Mouse (Mus musculus) liver, embryonic 12.5 days (tissue): ENCODE measurements around the gene Pigq. TPM values are rescaled to one million over a fixed set of nuclear protein-coding genes. Genes with fewer than 3 reads are reported as not detected.

Experiments used
- ATAC-seq: fragments of 200-750 bp; cut with Nextera tagmentation; 2 replicates; pipeline ENCODE4 v1.8.0; 2017; ENCODE audit warnings: moderate number of reproducible peaks, mild to moderate bottlenecking, moderate library complexity
- H3K27ac ChIP-seq: fragments of 300-500 bp; sonication (generic); 2 replicates; pipeline ENCODE4 v1.5.1; 2016; ENCODE audit warnings: mild to moderate bottlenecking
- H3K27me3 ChIP-seq: fragments of 300-500 bp; sonication (generic); replicated peaks from 2 replicates; pipeline ENCODE4 v1.6.1; 2016; ENCODE audit warnings: mild to moderate bottlenecking, moderate library complexity
- H3K36me3 ChIP-seq: fragments of 300-500 bp; sonication (generic); 2 replicates; pipeline ENCODE4 v1.6.1; 2016; ENCODE audit warnings: mild to moderate bottlenecking, moderate library complexity
- H3K4me1 ChIP-seq: fragments of 300-500 bp; sonication (generic); 2 replicates; pipeline ENCODE4 v1.6.1; 2016
- H3K4me2 ChIP-seq: fragments of 300-500 bp; sonication (generic); 2 replicates; pipeline ENCODE4 v1.6.1; 2016; ENCODE audit warnings: mild to moderate bottlenecking, moderate library complexity
- H3K4me3 ChIP-seq: fragments of 300-500 bp; sonication (generic); 2 replicates; pipeline ENCODE4 v1.5.1; 2016; ENCODE audit warnings: mild to moderate bottlenecking, moderate library complexity
- H3K9ac ChIP-seq: fragments of 300-500 bp; sonication (generic); 2 replicates; pipeline ENCODE4 v1.6.1; 2016; ENCODE audit warnings: mild to moderate bottlenecking, moderate library complexity
- H3K9me3 ChIP-seq: fragments of 300-500 bp; sonication (generic); replicated peaks from 2 replicates; pipeline ENCODE4 v1.6.1; 2016; ENCODE audit warnings: mild to moderate bottlenecking, moderate library complexity
- WGBS: fragments of 180-500 bp; shearing (Covaris S2); methylation state at CpG from one replicate; pipeline ENCODE4 v1.1.7; 2016; ENCODE audit not compliant: insufficient replicate concordance; 5-methylcytosine and 5-hydroxymethylcytosine counted together
- polyA plus RNA-seq: library from polyadenylated mRNA; unstranded; fragments of >200 nt; fragmentation: Nextera tagmentation; extraction: Ambion mirVana; gene quantifications from 2 replicates; pipeline ENCODE4 v1.2.1, GENCODE M21; 2016

The Pigq gene
- polyA plus RNA-seq, 1 experiment from 2014 or later, result 161 TPM

GRCm38 (mm10) chr17:25970954-25971707 is 26.4 kb upstream of the Pigq start:
- H3K4me2 ChIP-seq, result no peak overlapping the region
- H3K36me3 ChIP-seq, result peaks cover 25% of the 10 kb centered on the region
- H3K9ac ChIP-seq, result 0 out of 2 replicates have a peak overlapping the region, but pooled peaks have one; percentile 3
- 75% methylated on average over 4 of the region's 4 CpGs for WGBS
- H3K27ac ChIP-seq, result peak overlapping the region; percentile 66
- peaks cover 55% of the 10 kb centered on the region for H3K4me1 ChIP-seq
- no peaks in the 10 kb centered on the region for H3K27me3 ChIP-seq
- ATAC-seq, result no peak
- H3K9me3 ChIP-seq, result no peaks in the 10 kb centered on the region
- no peak overlapping the region for H3K4me3 ChIP-seq

GRCm38 (mm10) chr17:25970448-25970847 is 25.7 kb upstream of the Pigq start:
- H3K9me3 ChIP-seq, result no peaks in the 10 kb centered on the region
- peaks cover 27% of the 10 kb centered on the region for H3K36me3 ChIP-seq
- ATAC-seq, result no peak
- peak overlapping the region; percentile 1; the same call in 1 of the 2 replicates for H3K27ac ChIP-seq
- WGBS, result 88% methylated on average over 9 of the region's 9 CpGs
- H3K4me2 ChIP-seq, result no peak overlapping the region
- no peak overlapping the region for H3K4me3 ChIP-seq
- peaks cover 54% of the 10 kb centered on the region for H3K4me1 ChIP-seq
- no peaks in the 10 kb centered on the region for H3K27me3 ChIP-seq
- H3K9ac ChIP-seq, result 0 out of 2 replicates have a peak overlapping the region, but pooled peaks have one; percentile 3

GRCm38 (mm10) chr17:25968176-25968575 is 23.4 kb upstream of the Pigq start:
- Histone ChIP-seq H3K4me1 (peaks cover 68% of the 10 kb centered on the region), H3K4me3 (no peak overlapping the region), H3K27me3 (no peaks in the 10 kb centered on the region), H3K4me2 (peak overlapping the region; percentile 8; the same call in 1 of the 2 replicates), H3K9me3 (no peaks in the 10 kb centered on the region), H3K9ac (no peak overlapping the region), H3K27ac (peak overlapping the region; percentile 5), H3K36me3 (peaks cover 40% of the 10 kb centered on the region)
- ATAC-seq, result peak; percentile 76
- 41% methylated on average over 1 of the region's 1 CpGs for WGBS

- ATAC-seq, result no peak
- Histone ChIP-seq H3K9me3 (no peaks in the 10 kb centered on the region), H3K36me3 (peaks cover 40% of the 10 kb centered on the region), H3K4me3 (no peak overlapping the region), H3K27ac (peak overlapping the region; percentile 5), H3K9ac (no peak overlapping the region), H3K4me1 (peaks cover 68% of the 10 kb centered on the region), H3K4me2 (no peak overlapping the region; the same call in 1 of the 2 replicates), H3K27me3 (no peaks in the 10 kb centered on the region)
- 60% methylated on average over 3 of the region's 3 CpGs for WGBS
Measured at GRCm38 (mm10) chr17:25967652-25968051, 22.9 kb upstream of the Pigq start.

- peak overlapping the region; percentile 66; the same call in 1 of the 2 replicates for H3K4me2 ChIP-seq
- peaks cover 82% of the 10 kb centered on the region for H3K4me1 ChIP-seq
- no peaks in the 10 kb centered on the region for H3K9me3 ChIP-seq
- peak overlapping the region; percentile 65; the same call in 1 of the 2 replicates for H3K9ac ChIP-seq
- H3K27me3 ChIP-seq, result no peaks in the 10 kb centered on the region
- peaks cover 58% of the 10 kb centered on the region for H3K36me3 ChIP-seq
- 82% methylated on average over 7 of the region's 7 CpGs for WGBS
- no peak overlapping the region for H3K4me3 ChIP-seq
- no peak for ATAC-seq
- peak overlapping the region; percentile 94 for H3K27ac ChIP-seq
Measured at GRCm38 (mm10) chr17:25964271-25964670, 19.5 kb upstream of the Pigq start.

- Histone ChIP-seq H3K4me1 (peaks cover 65% of the 10 kb centered on the region), H3K27ac (peak overlapping the region; percentile 94), H3K4me3 (peak overlapping the region; percentile 49), H3K4me2 (peak overlapping the region; percentile 66), H3K27me3 (no peaks in the 10 kb centered on the region), H3K9me3 (no peaks in the 10 kb centered on the region), H3K36me3 (peaks cover 75% of the 10 kb centered on the region), H3K9ac (peak overlapping the region; percentile 65)
- no peak for ATAC-seq
- WGBS, result 81% methylated on average over 7 of the region's 7 CpGs
Measured at GRCm38 (mm10) chr17:25962413-25962905, 17.7 kb upstream of the Pigq start.

- peak; percentile 98 for ATAC-seq
- H3K9ac ChIP-seq, result peak overlapping the region; percentile 65
Measured at GRCm38 (mm10) chr17:25961566-25961965, 16.8 kb upstream of the Pigq start.

GRCm38 (mm10) chr17:25959630-25960467 is 15.1 kb upstream of the Pigq start:
- peaks cover 63% of the 10 kb centered on the region for H3K4me1 ChIP-seq
- peaks cover 1% of the 10 kb centered on the region; the same call in 1 of the 2 replicates for H3K27me3 ChIP-seq
- peak overlapping the region; percentile 94 for H3K27ac ChIP-seq
- no peak overlapping the region for H3K4me3 ChIP-seq
- H3K9me3 ChIP-seq, result no peaks in the 10 kb centered on the region
- H3K9ac ChIP-seq, result peak overlapping the region; percentile 65
- no peak overlapping the region; the same call in 1 of the 2 replicates for H3K4me2 ChIP-seq
- ATAC-seq, result no peak
- peaks cover 68% of the 10 kb centered on the region for H3K36me3 ChIP-seq
- WGBS, result 88% methylated on average over 23 of the region's 23 CpGs

More at GRCm38 (mm10) chr17:25961566-25961965, 16.8 kb upstream of the Pigq start:
- Histone ChIP-seq H3K27me3 (no peaks in the 10 kb centered on the region), H3K4me1 (peaks cover 59% of the 10 kb centered on the region), H3K27ac (peak overlapping the region; percentile 94), H3K4me2 (peak overlapping the region; percentile 66), H3K4me3 (peak overlapping the region; percentile 49), H3K9me3 (no peaks in the 10 kb centered on the region), H3K36me3 (peaks cover 77% of the 10 kb centered on the region)
- WGBS, result 40% methylated on average over 5 of the region's 5 CpGs

- Histone ChIP-seq H3K9me3 (no peaks in the 10 kb centered on the region), H3K27ac (peak overlapping the region; percentile 53), H3K4me3 (no peak overlapping the region), H3K4me2 (no peak overlapping the region), H3K4me1 (peaks cover 57% of the 10 kb centered on the region), H3K9ac (no peak overlapping the region), H3K36me3 (peaks cover 59% of the 10 kb centered on the region), H3K27me3 (peaks cover 10% of the 10 kb centered on the region)
- ATAC-seq, result no peak
- WGBS, result 92% methylated on average over 11 of the region's 11 CpGs
Measured at GRCm38 (mm10) chr17:25958771-25959494, 14.2 kb upstream of the Pigq start.

GRCm38 (mm10) chr17:25957586-25958051 is 12.9 kb upstream of the Pigq start:
- Histone ChIP-seq H3K4me3 (no peak overlapping the region), H3K9me3 (no peaks in the 10 kb centered on the region), H3K4me2 (no peak overlapping the region), H3K4me1 (peaks cover 44% of the 10 kb centered on the region), H3K9ac (no peak overlapping the region), H3K27me3 (peaks cover 23% of the 10 kb centered on the region), H3K27ac (peak overlapping the region; percentile 53; the same call in 1 of the 2 replicates), H3K36me3 (peaks cover 46% of the 10 kb centered on the region)
- ATAC-seq, result no peak
- WGBS, result 97% methylated on average over 14 of the region's 14 CpGs

GRCm38 (mm10) chr17:25956631-25957030 is 11.9 kb upstream of the Pigq start:
- H3K4me3 ChIP-seq, result no peak overlapping the region
- peaks cover 33% of the 10 kb centered on the region for H3K27me3 ChIP-seq
- peaks cover 38% of the 10 kb centered on the region for H3K36me3 ChIP-seq
- no peaks in the 10 kb centered on the region for H3K9me3 ChIP-seq
- no peak for ATAC-seq
- no peak overlapping the region for H3K4me2 ChIP-seq
- H3K27ac ChIP-seq, result 0 out of 2 replicates have a peak overlapping the region, but pooled peaks have one; percentile 23
- 87% methylated on average over 7 of the region's 7 CpGs for WGBS
- no peak overlapping the region for H3K9ac ChIP-seq
- H3K4me1 ChIP-seq, result peaks cover 44% of the 10 kb centered on the region
